Mouse (Mus musculus) ES-Bruce4 (cell line): ENCODE measurements around the gene Adamts9. TPM values are rescaled to one million over a fixed set of nuclear protein-coding genes. Genes with fewer than 3 reads are reported as not detected.

Source experiments
- H3K27ac ChIP-seq: 2 replicates; pipeline ENCODE4 v1.5.1; 2012; ENCODE audit warnings: low read length, inconsistent platforms; ENCODE audit not compliant: insufficient read depth
- H3K27me3 ChIP-seq: 2 replicates; pipeline ENCODE4 v1.6.1; 2012; ENCODE audit warnings: mild to moderate bottlenecking, low read length, inconsistent platforms; ENCODE audit not compliant: control insufficient read depth, poor library complexity, insufficient read depth, severe bottlenecking
- H3K36me3 ChIP-seq: 2 replicates; pipeline ENCODE4 v1.6.1; 2012; ENCODE audit warnings: inconsistent platforms, mild to moderate bottlenecking, low read length, moderate library complexity; ENCODE audit not compliant: control insufficient read depth, poor library complexity, insufficient read depth, severe bottlenecking
- H3K4me1 ChIP-seq: one replicate; pipeline ENCODE4 v1.8.1; 2011; ENCODE audit warnings: low read length; ENCODE audit not compliant: control insufficient read depth, insufficient read depth
- H3K4me3 ChIP-seq: 2 replicates; pipeline ENCODE4 v1.5.1; 2011; ENCODE audit warnings: low read depth, mild to moderate bottlenecking, low read length
- H3K9ac ChIP-seq: 2 replicates; pipeline ENCODE4 v1.6.1; 2012; ENCODE audit warnings: low read depth, mild to moderate bottlenecking, inconsistent platforms; ENCODE audit not compliant: poor library complexity, severe bottlenecking
- H3K9me3 ChIP-seq: replicated peaks from 2 replicates; pipeline ENCODE4 v1.6.1; 2012; ENCODE audit warnings: mild to moderate bottlenecking, low read length, inconsistent platforms; ENCODE audit not compliant: control insufficient read depth, poor library complexity, insufficient read depth, severe bottlenecking
- CTCF ChIP-seq: IDR thresholded peaks from one replicate; pipeline ENCODE4 v1.8.1; 2011; ENCODE audit warnings: low read depth, low read length
- EP300 ChIP-seq: IDR thresholded peaks from 2 replicates; pipeline ENCODE4 v1.6.1; 2011; ENCODE audit warnings: low read depth, low read length; ENCODE audit not compliant: insufficient read depth
- POLR2A ChIP-seq: IDR thresholded peaks from one replicate; pipeline ENCODE4 v1.8.1; 2011; ENCODE audit warnings: low read length; ENCODE audit not compliant: insufficient read depth
- polyA plus RNA-seq: library from polyadenylated mRNA; stranded (reverse); fragments of >200 nt; gene quantifications from 2 replicates; pipeline ENCODE4 v1.2.4, GENCODE M21; 2011; ENCODE audit warnings: low read depth; ENCODE audit not compliant: missing spikeins, insufficient read depth, insufficient read length

The Adamts9 gene
- polyA plus RNA-seq, 1 experiment: 8.9 TPM

DNA sequence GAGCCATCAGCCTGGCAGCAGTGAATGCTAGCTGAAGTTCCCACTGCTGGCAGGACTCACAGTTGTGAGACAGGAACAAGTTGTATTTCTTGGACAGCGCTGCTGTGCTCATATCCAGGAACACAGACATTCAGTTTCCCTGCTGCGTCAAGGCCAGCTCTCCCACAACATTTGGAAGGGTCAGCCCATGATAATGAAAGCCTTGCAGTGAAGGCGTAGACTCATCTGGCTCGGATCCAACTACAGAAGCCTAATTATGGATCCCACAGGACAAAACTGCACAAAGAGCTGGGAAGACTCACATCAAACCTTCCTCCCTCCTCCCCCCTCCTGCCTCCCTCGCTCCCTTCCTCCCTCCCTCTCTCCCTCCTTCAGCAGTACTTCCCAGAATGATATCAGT, 93.0 kb downstream of the Adamts9 start:
- Histone ChIP-seq H3K36me3 (no peaks in the 10 kb centered on the region; the same call in 1 of the 2 replicates), H3K27ac (no peak overlapping the region), H3K27me3 (no peaks in the 10 kb centered on the region), H3K9ac (no peak overlapping the region), H3K4me1 (no peaks in the 10 kb centered on the region), H3K4me3 (no peak overlapping the region), H3K9me3 (no peaks in the 10 kb centered on the region)
- TF ChIP-seq CTCF (no peak), EP300 (no peak), POLR2A (no peak)

DNA sequence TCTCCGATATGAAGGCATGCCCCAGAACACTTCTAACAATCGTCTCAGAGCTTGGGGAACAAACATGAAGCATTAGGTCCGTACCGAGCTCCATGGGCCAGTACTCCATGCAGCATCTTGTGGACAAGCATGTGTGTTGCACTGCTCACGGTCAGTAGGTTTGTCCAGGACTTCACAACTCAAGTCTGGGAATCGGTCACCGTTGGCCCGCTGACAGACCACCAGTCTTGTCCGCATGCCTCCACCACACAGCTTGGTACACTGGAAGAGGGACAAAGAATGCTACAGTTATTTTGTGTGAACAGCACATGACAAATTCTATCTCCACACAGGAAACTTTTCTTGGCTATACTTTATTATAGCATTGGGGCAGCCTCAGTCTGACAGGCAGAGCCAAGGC, 94.1 kb downstream of the Adamts9 start:
- TF ChIP-seq EP300: no peak
- TF ChIP-seq POLR2A: no peak
- TF ChIP-seq CTCF: no peak
- H3K9ac ChIP-seq: no peak overlapping the region
- H3K27me3 ChIP-seq: no peaks in the 10 kb centered on the region

DNA sequence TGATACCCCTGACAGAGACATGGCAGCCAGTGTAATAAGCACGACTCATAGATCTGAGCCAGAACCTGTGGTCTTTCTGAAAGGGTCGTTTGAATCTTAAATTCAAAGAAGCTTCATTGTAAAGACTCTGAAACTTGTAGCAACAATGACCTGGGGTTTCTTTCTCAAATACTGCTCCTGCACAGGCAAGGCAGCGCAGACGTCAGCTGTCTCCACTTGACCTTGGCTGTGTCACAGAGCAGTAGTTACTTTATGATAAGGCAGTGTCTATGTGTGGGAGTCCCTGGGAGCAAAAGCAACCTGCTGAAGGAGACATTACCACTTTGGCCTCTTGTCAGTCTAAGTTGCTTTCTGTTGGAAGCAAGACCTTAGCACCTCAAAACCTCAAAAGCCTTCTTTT, 96.7 kb downstream of the Adamts9 start:
- TF ChIP-seq CTCF (no peak), POLR2A (no peak), EP300 (no peak)
- H3K27me3 ChIP-seq: no peaks in the 10 kb centered on the region
- no peaks in the 10 kb centered on the region for H3K9me3 ChIP-seq
- H3K4me1 ChIP-seq: peaks cover 2% of the 10 kb centered on the region
- H3K27ac ChIP-seq: no peak overlapping the region
- no peak overlapping the region for H3K9ac ChIP-seq
- no peak overlapping the region for H3K4me3 ChIP-seq
- H3K36me3 ChIP-seq: no peaks in the 10 kb centered on the region; the same call in 1 of the 2 replicates

More for the DNA sequence above, 94.1 kb downstream of the Adamts9 start:
- no peaks in the 10 kb centered on the region for H3K9me3 ChIP-seq
- no peaks in the 10 kb centered on the region for H3K4me1 ChIP-seq
- no peak overlapping the region for H3K27ac ChIP-seq
- H3K36me3 ChIP-seq: no peaks in the 10 kb centered on the region; the same call in 1 of the 2 replicates
- no peak overlapping the region for H3K4me3 ChIP-seq

DNA sequence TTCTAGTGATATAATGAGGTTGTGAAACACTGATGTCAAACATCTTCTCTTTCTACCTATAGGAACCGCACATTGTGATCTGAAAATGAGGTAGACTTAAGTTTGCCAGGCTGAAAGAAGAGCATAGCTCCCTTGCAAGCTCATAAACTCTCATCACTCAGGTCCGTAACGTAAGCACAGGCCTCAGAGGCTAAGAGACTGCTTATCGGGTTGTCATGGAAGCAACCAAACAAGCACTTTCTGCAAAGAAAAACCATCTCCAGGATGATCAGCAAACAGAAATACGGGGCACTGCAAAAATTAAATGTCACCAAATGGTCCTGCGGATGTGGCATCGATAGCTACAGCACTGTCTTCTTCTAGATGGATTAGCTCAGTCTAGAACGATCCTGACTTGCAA, 97.4 kb downstream of the Adamts9 start:
- Histone ChIP-seq H3K27ac (no peak overlapping the region), H3K9ac (no peak overlapping the region), H3K27me3 (no peaks in the 10 kb centered on the region), H3K4me1 (peaks cover 3% of the 10 kb centered on the region), H3K36me3 (no peaks in the 10 kb centered on the region; the same call in 1 of the 2 replicates), H3K9me3 (no peaks in the 10 kb centered on the region), H3K4me3 (no peak overlapping the region)
- no peak for TF ChIP-seq CTCF
- TF ChIP-seq EP300: no peak
- TF ChIP-seq POLR2A: no peak

DNA sequence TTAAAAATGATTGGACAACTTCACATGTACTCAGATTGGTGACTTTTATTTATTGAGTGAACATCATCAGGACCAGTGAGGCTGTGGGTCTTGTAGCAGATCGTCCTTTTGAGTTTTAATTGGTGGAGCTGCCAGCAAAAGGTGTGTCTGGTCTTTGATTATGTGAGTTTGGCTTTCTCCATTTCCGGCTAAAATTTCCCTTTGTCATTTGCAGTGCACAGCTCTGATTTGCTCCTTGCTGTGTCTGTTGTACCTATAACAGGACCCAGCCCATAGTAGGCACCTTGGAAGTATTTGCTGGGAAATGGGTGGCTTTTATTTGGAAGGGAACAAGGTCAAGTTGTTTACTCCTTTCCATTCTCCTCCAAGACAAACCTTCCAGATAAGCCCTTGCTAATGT, 99.8 kb downstream of the Adamts9 start:
- Histone ChIP-seq H3K9ac (no peak overlapping the region), H3K4me3 (no peak overlapping the region), H3K27me3 (no peaks in the 10 kb centered on the region), H3K4me1 (peaks cover 5% of the 10 kb centered on the region), H3K36me3 (no peaks in the 10 kb centered on the region; the same call in 1 of the 2 replicates), H3K27ac (peak overlapping the region; percentile 51; the same call in 1 of the 2 replicates), H3K9me3 (no peaks in the 10 kb centered on the region)
- TF ChIP-seq EP300 (no peak), POLR2A (no peak), CTCF (no peak)

DNA sequence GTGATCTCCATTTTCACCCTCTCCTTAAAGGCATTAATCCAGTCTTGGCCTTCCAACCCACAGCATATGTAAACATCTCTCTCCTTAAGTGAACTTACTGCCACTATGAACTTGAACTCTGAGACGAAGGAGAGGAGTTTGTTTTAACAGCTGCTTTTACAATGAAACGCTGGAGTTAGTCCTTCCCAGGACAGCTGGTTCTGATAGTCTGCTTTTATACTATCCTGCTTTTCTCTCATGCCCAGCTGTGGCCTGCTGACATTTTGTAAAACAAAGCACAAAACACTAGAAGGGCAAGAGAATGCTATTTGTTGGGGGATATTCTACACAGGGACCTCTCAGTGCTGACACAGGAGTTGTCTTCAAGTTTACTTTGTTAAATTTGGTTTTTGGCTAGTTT, 101.3 kb downstream of the Adamts9 start:
- TF ChIP-seq CTCF (no peak), EP300 (no peak), POLR2A (no peak)
- Histone ChIP-seq H3K9me3 (no peaks in the 10 kb centered on the region), H3K4me3 (no peak overlapping the region), H3K27me3 (no peaks in the 10 kb centered on the region), H3K27ac (peak overlapping the region; percentile 75), H3K9ac (no peak overlapping the region), H3K4me1 (peaks cover 5% of the 10 kb centered on the region), H3K36me3 (no peaks in the 10 kb centered on the region)
